Mouse (Mus musculus) lung, adult 2 months (tissue): ENCODE results near the gene Agap1. TPM values are rescaled to one million over a fixed set of nuclear protein-coding genes. Genes with fewer than 3 reads are reported as not detected.

Source experiments
- DNase-seq: peaks from one replicate; pipeline ENCODE4 v3.0.0; 2022
- H3K4me1 ChIP-seq: fragments of 200-500 bp; 2 replicates; pipeline ENCODE4 v1.6.1; 2011; ENCODE audit warnings: low read length; ENCODE audit not compliant: control insufficient read depth, insufficient read depth
- H3K4me3 ChIP-seq: fragments of 200-500 bp; replicated peaks from 2 replicates; pipeline ENCODE3; 2011; ENCODE audit warnings: low read depth, mild to moderate bottlenecking, control low read depth, low read length; ENCODE audit errors: extremely low read depth
- CTCF ChIP-seq: fragments of 200-500 bp; IDR thresholded peaks from 2 replicates; pipeline ENCODE4 v1.5.1; 2011; ENCODE audit warnings: mild to moderate bottlenecking, low read length, control low read depth; ENCODE audit not compliant: insufficient read depth
- POLR2A ChIP-seq: fragments of 200-500 bp; IDR thresholded peaks from 2 replicates; pipeline ENCODE4 v1.6.1; 2011; ENCODE audit warnings: low read depth, mild to moderate bottlenecking, control low read depth, low read length, borderline replicate concordance; ENCODE audit errors: extremely low read depth
- WGBS: fragments of 180-500 bp; shearing (Covaris S2); methylation state at CpG from one replicate; pipeline ENCODE4 v1.1.7; 2018; 5-methylcytosine and 5-hydroxymethylcytosine counted together
- polyA plus RNA-seq: library from polyadenylated mRNA; depleted of rRNA; stranded (reverse); fragments of >200 nt; gene quantifications from 2 replicates; pipeline ENCODE4 v1.2.3, GENCODE M21; 2012

Agap1 gene
- polyA plus RNA-seq, 1 experiment: 28.0 TPM

DNA sequence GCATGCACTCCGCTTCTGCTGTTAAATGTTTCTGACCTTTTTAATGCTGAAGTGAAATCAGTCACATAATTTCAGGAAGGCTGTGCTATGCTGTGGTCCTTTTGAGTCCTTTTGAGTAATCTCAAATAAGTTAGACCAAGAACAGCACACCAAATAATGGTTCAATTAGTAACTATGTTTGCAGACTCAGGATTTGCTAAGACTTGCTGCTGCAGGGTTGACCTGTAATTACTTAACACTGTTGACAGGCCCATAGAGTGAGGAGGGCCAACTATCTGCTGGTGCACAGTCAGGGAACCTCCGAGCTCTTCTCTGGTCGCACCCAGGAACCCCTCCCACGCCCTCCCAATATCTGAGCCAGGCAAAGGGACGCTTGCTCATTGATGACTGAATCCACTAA lies 255.2 kb downstream of the Agap1 start:
- H3K4me1 ChIP-seq: peaks cover 22% of the 10 kb centered on the region
- TF ChIP-seq CTCF (no peak), POLR2A (no peak)
- 59% methylated on average over 5 of the region's 5 CpGs for WGBS
- H3K4me3 ChIP-seq: no peak overlapping the region
- DNase-seq: no peak

DNA sequence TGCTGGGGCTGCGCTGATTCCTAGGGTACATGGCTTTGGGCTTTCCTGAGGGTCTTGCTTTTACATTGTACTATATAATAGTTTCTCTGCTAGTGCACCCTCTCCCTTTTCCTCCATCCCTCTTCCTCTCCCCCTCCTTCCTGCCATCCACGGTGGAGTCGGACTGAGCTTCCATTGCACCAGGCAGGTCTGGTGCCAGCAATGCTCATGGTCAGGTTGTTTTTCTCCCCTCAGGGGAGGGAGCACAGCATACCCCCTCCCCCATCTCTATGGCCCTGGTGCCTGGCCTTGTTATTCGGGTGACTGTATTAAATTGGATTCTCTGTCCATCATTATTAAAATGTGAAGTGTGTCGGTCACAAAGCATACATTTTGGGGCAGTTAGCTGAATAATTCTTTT lies 259.1 kb downstream of the Agap1 start:
- 81% methylated on average over 5 of the region's 5 CpGs for WGBS
- Histone ChIP-seq H3K4me3 (no peak overlapping the region), H3K4me1 (peaks cover 23% of the 10 kb centered on the region)
- no peak for TF ChIP-seq CTCF
- no peak for TF ChIP-seq POLR2A
- no peak for DNase-seq

DNA sequence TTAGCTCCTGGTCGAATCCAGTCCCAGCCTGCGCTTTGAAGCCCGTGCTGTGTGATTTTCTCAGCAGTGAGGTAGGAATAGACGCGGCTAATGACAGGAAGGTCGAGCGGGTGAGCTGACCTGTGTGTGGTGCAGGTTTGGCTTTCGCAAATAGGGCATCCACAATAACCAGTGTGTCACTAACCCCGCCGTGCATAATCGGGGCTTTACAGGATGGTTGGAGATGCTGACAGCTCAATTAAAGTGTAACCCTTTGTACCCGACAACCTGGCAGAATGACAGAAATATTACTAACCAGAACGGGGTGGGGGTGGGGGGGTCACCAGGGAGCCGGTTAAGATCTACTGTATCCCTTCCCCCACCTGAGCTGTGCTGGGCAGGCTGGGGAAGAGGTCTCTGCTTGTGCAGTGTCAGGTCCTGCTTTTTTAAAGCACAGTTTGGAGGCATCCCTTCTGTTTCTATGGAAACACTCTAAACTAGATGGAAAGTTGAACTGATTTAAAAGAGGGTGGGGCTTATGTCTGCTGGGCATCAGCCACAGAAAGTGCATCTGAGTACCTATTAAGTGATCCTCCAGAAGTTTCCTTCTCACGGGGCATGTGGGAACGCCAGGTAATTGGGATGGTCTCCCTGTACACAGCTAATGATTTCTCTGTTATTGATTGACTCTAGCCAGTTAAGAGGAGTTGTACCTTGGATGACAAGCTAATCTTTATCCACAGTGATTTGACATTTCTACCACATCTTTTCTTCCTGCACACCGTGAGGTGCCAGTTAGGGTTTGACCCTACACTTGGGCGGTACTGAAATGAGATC lies 259.8 kb downstream of the Agap1 start:
- no peak for DNase-seq
- Histone ChIP-seq H3K4me1 (peaks cover 25% of the 10 kb centered on the region), H3K4me3 (no peak overlapping the region)
- 75% methylated on average over 18 of the region's 18 CpGs for WGBS
- no peak for TF ChIP-seq CTCF
- no peak for TF ChIP-seq POLR2A

DNA sequence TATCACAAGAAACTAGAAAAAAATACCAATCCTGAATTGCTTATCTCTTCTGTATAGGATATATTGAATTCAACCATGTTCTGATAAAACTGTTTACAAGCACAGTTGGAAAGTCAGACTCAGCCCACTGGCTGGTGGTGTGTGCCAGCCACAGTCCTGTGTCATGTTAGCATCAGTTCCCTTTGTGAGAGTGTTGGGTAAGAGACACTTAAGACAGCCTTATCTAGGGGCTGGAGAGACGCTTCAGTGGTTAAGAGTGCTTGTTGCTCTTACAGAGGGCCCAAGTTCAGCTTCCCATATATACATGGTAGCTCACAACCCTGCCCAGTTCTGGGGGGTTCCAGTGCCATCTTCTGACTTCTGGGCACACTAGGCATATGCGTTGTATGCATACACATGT lies 261.6 kb downstream of the Agap1 start:
- 72% methylated on average over 2 of the region's 2 CpGs for WGBS
- H3K4me3 ChIP-seq: no peak overlapping the region
- no peak for TF ChIP-seq POLR2A
- TF ChIP-seq CTCF: no peak
- DNase-seq: no peak
- peaks cover 11% of the 10 kb centered on the region for H3K4me1 ChIP-seq

DNA sequence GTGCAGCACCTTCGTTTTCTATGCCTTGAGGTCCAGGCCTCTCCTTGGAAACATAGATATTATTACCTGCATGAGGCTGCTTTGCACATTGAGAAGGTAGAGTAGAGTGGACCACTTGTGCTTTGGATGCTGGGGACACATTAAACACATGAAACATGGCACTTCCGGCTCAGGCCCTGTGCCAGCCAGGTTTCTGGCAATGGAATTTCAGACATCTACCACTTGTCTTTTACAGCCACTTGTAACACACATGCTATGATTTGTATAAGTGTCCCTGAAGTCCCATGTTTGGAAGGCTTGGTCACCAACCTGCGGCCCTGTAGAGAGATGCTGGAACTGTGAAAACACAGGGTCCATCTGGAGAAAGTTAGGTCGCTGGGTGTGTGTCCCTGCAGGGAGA lies 262.5 kb downstream of the Agap1 start:
- no peak for TF ChIP-seq POLR2A
- no peak for TF ChIP-seq CTCF
- no peak overlapping the region for H3K4me3 ChIP-seq
- peak; percentile 28 for DNase-seq
- H3K4me1 ChIP-seq: peaks cover 11% of the 10 kb centered on the region
- 74% methylated on average over 4 of the region's 4 CpGs for WGBS

DNA sequence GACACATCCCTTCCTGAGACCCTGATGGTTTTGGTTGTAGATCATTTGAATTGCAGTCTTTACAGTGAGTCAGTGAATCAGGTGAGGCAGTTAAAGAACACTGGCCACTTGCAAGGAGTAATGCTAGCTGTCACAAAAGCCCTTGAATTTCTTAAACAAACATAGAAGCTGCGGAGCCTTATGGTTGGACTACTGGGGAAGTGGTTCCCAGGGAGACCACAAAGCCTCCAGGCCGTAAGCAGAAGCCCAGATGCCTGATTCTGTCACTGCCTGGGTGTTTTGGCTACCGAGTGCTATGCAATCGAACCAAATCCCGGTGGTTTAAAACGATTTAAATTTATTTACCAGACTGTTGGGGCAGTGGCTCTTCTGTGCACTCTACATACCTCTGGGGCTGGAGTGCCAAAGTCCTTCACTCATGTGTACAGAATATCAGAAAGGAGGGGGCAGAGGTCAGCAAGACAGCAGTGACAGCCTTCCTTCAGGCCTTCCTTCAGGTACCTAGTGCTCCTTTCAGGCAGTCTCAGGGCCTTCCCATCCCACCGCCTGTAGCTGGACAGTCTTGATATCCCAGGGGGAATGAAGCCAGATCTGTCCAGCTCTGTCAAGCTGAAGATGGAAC lies 264.3 kb downstream of the Agap1 start:
- peak; percentile 41 for DNase-seq
- TF ChIP-seq CTCF (no peak), POLR2A (no peak)
- WGBS: 53% methylated on average over 7 of the region's 7 CpGs

DNA sequence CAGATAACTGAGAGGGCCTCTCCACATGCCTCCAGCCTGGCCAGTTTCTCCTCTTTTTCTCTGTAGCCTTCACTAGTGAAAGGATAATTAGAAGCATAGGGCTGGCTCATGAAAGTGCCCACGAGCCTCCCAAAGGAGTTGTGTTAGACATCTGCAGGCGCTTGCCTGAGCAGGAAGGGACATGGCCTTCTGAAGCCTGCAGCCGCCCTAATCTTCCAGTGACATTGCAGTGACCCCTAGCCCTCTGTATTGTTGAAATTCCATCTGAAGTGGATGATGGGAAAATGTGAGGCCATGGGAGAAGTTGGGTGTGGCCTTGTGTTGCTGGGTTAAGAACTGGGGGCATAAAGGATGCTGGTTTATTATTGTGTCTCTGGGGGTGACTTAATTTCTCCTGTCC lies 269.5 kb downstream of the Agap1 start:
- 59% methylated on average over 3 of the region's 3 CpGs for WGBS
- no peak overlapping the region for H3K4me3 ChIP-seq
- DNase-seq: no peak
- peaks cover 5% of the 10 kb centered on the region for H3K4me1 ChIP-seq
- TF ChIP-seq POLR2A: no peak
- TF ChIP-seq CTCF: no peak

More for the DNA sequence above, 264.3 kb downstream of the Agap1 start:
- peaks cover 11% of the 10 kb centered on the region for H3K4me1 ChIP-seq
- no peak overlapping the region for H3K4me3 ChIP-seq

DNA sequence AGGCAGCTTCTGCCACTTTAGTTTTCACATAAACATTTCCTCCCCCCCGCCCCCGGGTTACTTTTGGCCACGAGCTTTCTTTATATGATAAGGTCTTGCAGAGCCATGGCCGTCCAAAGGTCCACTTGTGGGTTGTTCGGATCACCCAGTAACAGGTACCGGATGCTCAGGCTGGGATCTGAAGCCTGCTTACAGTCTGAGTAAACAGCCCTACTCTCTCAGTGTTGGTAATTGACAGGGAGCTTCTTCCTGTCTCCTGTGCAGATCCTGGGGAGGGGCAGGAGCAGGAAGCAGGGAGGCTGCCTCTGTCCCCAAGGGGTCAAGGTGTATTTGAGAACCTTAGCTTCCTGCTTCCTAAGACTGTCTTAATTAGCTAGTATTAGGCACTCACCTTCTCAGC lies 269.9 kb downstream of the Agap1 start:
- no peak for DNase-seq
- 45% methylated on average over 6 of the region's 6 CpGs for WGBS
- TF ChIP-seq CTCF (no peak), POLR2A (no peak)
- no peak overlapping the region for H3K4me3 ChIP-seq
- H3K4me1 ChIP-seq: peaks cover 3% of the 10 kb centered on the region; the same call in 1 of the 2 replicates

DNA sequence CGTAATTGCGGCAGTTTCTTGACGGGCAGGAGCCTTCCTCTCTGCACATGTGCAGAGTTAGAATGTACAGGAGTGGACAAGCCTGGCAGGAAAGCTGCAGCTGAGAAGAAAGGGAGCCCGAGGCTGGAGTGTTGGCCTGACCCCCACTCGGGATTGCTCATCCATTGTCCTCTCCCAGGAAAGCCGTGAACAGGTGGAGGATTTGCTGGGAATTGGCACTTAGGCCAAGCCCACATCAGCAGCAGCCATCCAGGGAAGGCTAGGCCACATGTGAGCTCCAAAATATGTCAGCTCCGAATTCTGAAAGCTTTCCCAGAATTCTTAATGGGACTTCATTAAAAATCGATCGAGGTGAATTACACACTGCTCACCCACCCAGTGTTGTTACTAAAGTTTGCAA lies 270.4 kb downstream of the Agap1 start:
- DNase-seq: no peak
- Histone ChIP-seq H3K4me3 (no peak overlapping the region), H3K4me1 (peaks cover 3% of the 10 kb centered on the region; the same call in 1 of the 2 replicates)
- 70% methylated on average over 9 of the region's 9 CpGs for WGBS
- no peak for TF ChIP-seq CTCF
- no peak for TF ChIP-seq POLR2A

DNA sequence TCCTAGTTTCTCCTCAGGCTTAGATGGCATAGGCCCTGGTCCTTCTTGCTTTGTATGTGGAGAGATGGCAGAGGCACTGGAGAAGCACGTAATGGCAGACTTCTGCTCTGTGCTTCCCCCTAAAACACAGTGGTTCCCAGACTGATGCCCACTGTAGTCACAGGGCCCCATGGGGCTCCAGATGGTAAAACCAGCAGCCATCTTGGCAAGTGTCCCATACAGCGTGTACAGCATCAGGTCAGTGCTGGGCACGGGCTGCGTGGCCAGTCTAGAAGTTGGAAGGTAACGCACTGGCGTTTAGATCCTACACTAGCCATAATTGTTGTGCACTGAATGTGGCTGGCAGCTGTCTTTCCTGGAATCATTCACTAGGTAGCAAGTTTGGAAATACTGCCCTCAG lies 273.9 kb downstream of the Agap1 start:
- WGBS: 93% methylated on average over 6 of the region's 6 CpGs
- Histone ChIP-seq H3K4me3 (no peak overlapping the region), H3K4me1 (peaks cover 3% of the 10 kb centered on the region; the same call in 1 of the 2 replicates)
- no peak for DNase-seq
- TF ChIP-seq POLR2A: no peak
- TF ChIP-seq CTCF: no peak
